Mouse (Mus musculus) lung, adult 2 months (tissue): Measurements from ENCODE around the gene Sbf2. TPM values are rescaled to one million over a fixed set of nuclear protein-coding genes. Genes with fewer than 3 reads are reported as not detected.

Experiments
- DNase-seq: peaks from one replicate; pipeline ENCODE4 v3.0.0; 2022
- H3K4me1 ChIP-seq: fragments of 200-500 bp; 2 replicates; pipeline ENCODE4 v1.6.1; 2011; ENCODE audit warnings: low read length; ENCODE audit not compliant: control insufficient read depth, insufficient read depth
- H3K4me3 ChIP-seq: fragments of 200-500 bp; replicated peaks from 2 replicates; pipeline ENCODE3; 2011; ENCODE audit warnings: low read depth, mild to moderate bottlenecking, control low read depth, low read length; ENCODE audit errors: extremely low read depth
- CTCF ChIP-seq: fragments of 200-500 bp; IDR thresholded peaks from 2 replicates; pipeline ENCODE4 v1.5.1; 2011; ENCODE audit warnings: mild to moderate bottlenecking, low read length, control low read depth; ENCODE audit not compliant: insufficient read depth
- POLR2A ChIP-seq: fragments of 200-500 bp; IDR thresholded peaks from 2 replicates; pipeline ENCODE4 v1.6.1; 2011; ENCODE audit warnings: low read depth, mild to moderate bottlenecking, control low read depth, low read length, borderline replicate concordance; ENCODE audit errors: extremely low read depth
- WGBS: fragments of 180-500 bp; shearing (Covaris S2); methylation state at CpG from one replicate; pipeline ENCODE4 v1.1.7; 2018; 5-methylcytosine and 5-hydroxymethylcytosine counted together
- polyA plus RNA-seq: library from polyadenylated mRNA; depleted of rRNA; stranded (reverse); fragments of >200 nt; gene quantifications from 2 replicates; pipeline ENCODE4 v1.2.3, GENCODE M21; 2012

Sbf2 gene
- polyA plus RNA-seq, 1 experiment: 18.0 TPM

DNA sequence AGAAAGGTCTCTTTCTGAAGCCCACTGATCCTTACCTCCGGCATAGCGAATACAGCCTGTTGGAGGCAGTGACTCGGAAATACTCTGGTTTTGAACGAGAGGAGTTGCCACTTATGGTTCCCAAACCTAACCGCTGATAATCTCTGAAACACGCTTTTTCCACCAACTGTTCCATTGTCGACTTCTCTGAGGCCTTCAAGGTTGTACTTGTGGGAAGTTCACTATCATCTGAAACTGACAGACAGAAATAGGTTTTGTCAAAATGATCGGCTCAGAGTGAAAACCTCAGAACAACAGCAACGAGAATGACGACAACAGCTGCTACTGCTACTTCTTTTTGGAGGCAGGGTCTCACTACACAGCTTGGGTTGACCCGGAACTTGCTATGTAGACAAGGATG, 252.7 kb downstream of the Sbf2 start:
- Histone ChIP-seq H3K4me3 (no peak overlapping the region), H3K4me1 (no peaks in the 10 kb centered on the region)
- no peak for TF ChIP-seq CTCF
- TF ChIP-seq POLR2A: no peak
- DNase-seq: no peak
- 94% methylated on average over 11 of the region's 11 CpGs for WGBS

- Histone ChIP-seq H3K4me3 (no peak overlapping the region), H3K4me1 (no peaks in the 10 kb centered on the region)
- TF ChIP-seq CTCF (no peak), POLR2A (no peak)
- DNase-seq: no peak
- WGBS: 89% methylated on average over 1 of the region's 1 CpGs
Observed at GRCm38 (mm10) chr7:110361516-110361915, 253.2 kb downstream of the Sbf2 start.

GRCm38 (mm10) chr7:110359391-110359790, 255.3 kb downstream of the Sbf2 start:
- 98% methylated on average over 2 of the region's 2 CpGs for WGBS
- no peak for DNase-seq
- Histone ChIP-seq H3K4me3 (no peak overlapping the region), H3K4me1 (no peaks in the 10 kb centered on the region)
- TF ChIP-seq CTCF (no peak), POLR2A (no peak)

GRCm38 (mm10) chr7:110353971-110354370, 260.8 kb downstream of the Sbf2 start:
- no peak for DNase-seq
- WGBS: 71% methylated on average over 2 of the region's 2 CpGs
- H3K4me1 ChIP-seq: no peaks in the 10 kb centered on the region
- no peak for TF ChIP-seq POLR2A
- TF ChIP-seq CTCF: no peak
- H3K4me3 ChIP-seq: no peak overlapping the region

DNA sequence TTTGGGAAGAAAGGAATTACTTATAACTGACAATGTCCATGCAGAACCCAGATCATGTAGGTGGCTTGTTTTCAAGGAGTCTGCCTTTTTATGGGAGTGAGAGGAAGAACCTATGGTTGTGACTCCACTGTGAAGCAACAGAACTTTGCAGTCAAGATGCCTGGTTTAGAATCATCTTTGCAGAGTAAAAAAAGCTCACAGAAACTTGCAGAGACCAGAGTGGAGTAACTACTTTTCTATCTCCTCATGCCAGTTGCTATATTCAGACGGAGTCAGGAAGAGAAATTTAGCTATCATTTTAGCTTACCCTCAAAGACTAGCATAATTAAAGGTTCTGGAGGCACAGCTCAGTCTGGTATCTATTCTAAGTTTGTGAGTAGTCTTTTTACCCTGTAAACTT, 267.5 kb downstream of the Sbf2 start:
- TF ChIP-seq CTCF: no peak
- TF ChIP-seq POLR2A: no peak
- Histone ChIP-seq H3K4me1 (no peaks in the 10 kb centered on the region), H3K4me3 (no peak overlapping the region)
- DNase-seq: no peak
- 88% methylated on average over 1 of the region's 1 CpGs for WGBS

DNA sequence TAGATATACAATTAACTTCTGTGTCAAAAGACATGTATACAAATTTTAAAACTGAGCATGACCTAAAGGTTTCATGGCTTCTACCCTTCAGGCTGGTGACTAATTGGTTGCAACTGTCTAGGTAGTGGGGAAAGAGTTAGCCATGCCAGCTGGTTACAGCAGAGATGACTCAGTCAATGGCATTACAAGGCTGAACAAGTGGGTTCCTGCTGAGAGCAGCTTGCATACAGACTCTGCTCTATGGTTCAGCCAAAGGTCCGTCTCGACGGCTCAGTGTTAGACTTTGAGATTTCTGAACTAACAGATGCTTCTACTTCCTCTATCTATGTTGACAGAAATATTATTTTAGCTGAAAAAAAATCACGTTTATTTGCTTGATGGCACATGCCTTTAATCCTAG, 277.1 kb downstream of the Sbf2 start:
- no peak for DNase-seq
- Histone ChIP-seq H3K4me3 (no peak overlapping the region), H3K4me1 (no peaks in the 10 kb centered on the region)
- TF ChIP-seq POLR2A: no peak
- no peak for TF ChIP-seq CTCF
- 71% methylated on average over 4 of the region's 4 CpGs for WGBS

GRCm38 (mm10) chr7:110325381-110326110, 289.2 kb downstream of the Sbf2 start:
- 70% methylated on average over 5 of the region's 5 CpGs for WGBS
- DNase-seq: no peak
- Histone ChIP-seq H3K4me1 (no peaks in the 10 kb centered on the region), H3K4me3 (no peak overlapping the region)
- no peak for TF ChIP-seq CTCF

DNA sequence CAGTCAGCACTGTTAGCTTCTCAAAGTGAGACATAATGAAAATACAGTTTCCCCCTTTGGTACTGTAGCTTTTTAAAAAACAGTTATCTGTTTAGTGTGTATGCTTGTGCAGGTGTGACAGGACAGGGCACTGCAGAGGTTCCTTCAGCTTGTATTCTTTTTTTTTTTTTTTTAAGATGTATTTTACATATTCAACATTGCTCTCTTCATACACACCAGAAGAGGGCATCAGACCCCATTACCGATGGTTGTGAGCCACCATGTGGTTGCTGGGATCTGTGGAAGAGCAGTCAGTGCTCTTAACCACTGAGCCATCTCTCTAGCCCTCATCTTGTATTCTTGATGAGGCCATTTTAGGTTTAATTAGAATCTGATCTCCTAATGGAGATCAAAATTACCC, 289.9 kb downstream of the Sbf2 start:
- Histone ChIP-seq H3K4me3 (no peak overlapping the region), H3K4me1 (no peaks in the 10 kb centered on the region)
- 95% methylated on average over 1 of the region's 1 CpGs for WGBS
- DNase-seq: no peak
- TF ChIP-seq POLR2A (no peak), CTCF (no peak)

- DNase-seq: no peak
- TF ChIP-seq POLR2A (no peak), CTCF (no peak)
- 80% methylated on average over 5 of the region's 5 CpGs for WGBS
- H3K4me3 ChIP-seq: no peak overlapping the region
- H3K4me1 ChIP-seq: peaks cover 2% of the 10 kb centered on the region; the same call in 1 of the 2 replicates
Observed at GRCm38 (mm10) chr7:110321106-110321505, 293.6 kb downstream of the Sbf2 start.

GRCm38 (mm10) chr7:110318971-110319519, 295.7 kb downstream of the Sbf2 start:
- no peak for DNase-seq
- Histone ChIP-seq H3K4me1 (peaks cover 2% of the 10 kb centered on the region; the same call in 1 of the 2 replicates), H3K4me3 (no peak overlapping the region)
- WGBS: 67% methylated on average over 6 of the region's 6 CpGs
- TF ChIP-seq POLR2A: no peak
- TF ChIP-seq CTCF: no peak

- peaks cover 2% of the 10 kb centered on the region; the same call in 1 of the 2 replicates for H3K4me1 ChIP-seq
- TF ChIP-seq CTCF: no peak
- TF ChIP-seq POLR2A: no peak
- 78% methylated on average over 4 of the region's 4 CpGs for WGBS
- no peak overlapping the region for H3K4me3 ChIP-seq
- no peak for DNase-seq
Observed at GRCm38 (mm10) chr7:110317412-110317811, 297.3 kb downstream of the Sbf2 start.
